Mouse (Mus musculus) midbrain, embryonic 16.5 days (tissue): ENCODE measurements around the gene Olfr938. TPM values are rescaled to one million over a fixed set of nuclear protein-coding genes. Genes with fewer than 3 reads are reported as not detected.

ENCODE experiments used
- ATAC-seq: fragments of 200-750 bp; cut with Nextera tagmentation; 2 replicates; pipeline ENCODE4 v1.8.0; 2017; ENCODE audit warnings: moderate TSS enrichment
- H3K27ac ChIP-seq: fragments of 300-500 bp; sonication (generic); 2 replicates; pipeline ENCODE4 v1.5.1; 2014; ENCODE audit warnings: mild to moderate bottlenecking, low read length, mixed read lengths
- H3K27me3 ChIP-seq: fragments of 300-500 bp; sonication (generic); 2 replicates; pipeline ENCODE4 v1.6.1; 2014; ENCODE audit warnings: low read depth, low read length, mixed read lengths; ENCODE audit not compliant: control insufficient read depth, insufficient read depth
- H3K36me3 ChIP-seq: fragments of 300-500 bp; sonication (generic); 2 replicates; pipeline ENCODE4 v1.6.1; 2014; ENCODE audit warnings: mild to moderate bottlenecking, low read length, moderate library complexity, mixed read lengths; ENCODE audit not compliant: control insufficient read depth, insufficient read depth
- H3K4me1 ChIP-seq: fragments of 300-500 bp; sonication (generic); 2 replicates; pipeline ENCODE4 v1.6.1; 2014; ENCODE audit warnings: mild to moderate bottlenecking, low read length, mixed read lengths; ENCODE audit not compliant: control insufficient read depth, insufficient read depth
- H3K4me2 ChIP-seq: fragments of 300-500 bp; sonication (generic); 2 replicates; pipeline ENCODE4 v1.6.1; 2014; ENCODE audit warnings: mild to moderate bottlenecking, low read length, mixed read lengths
- H3K4me3 ChIP-seq: fragments of 300-500 bp; sonication (generic); 2 replicates; pipeline ENCODE4 v1.5.1; 2014; ENCODE audit warnings: low read depth, mild to moderate bottlenecking, low read length, moderate library complexity, mixed read lengths
- H3K9ac ChIP-seq: fragments of 300-500 bp; sonication (generic); 2 replicates; pipeline ENCODE4 v1.6.1; 2014; ENCODE audit warnings: low read depth, low read length, mixed read lengths
- H3K9me3 ChIP-seq: fragments of 300-500 bp; sonication (generic); replicated peaks from 2 replicates; pipeline ENCODE4 v1.6.1; 2014; ENCODE audit warnings: mild to moderate bottlenecking, low read length, mixed read lengths; ENCODE audit not compliant: control insufficient read depth, poor library complexity, severe bottlenecking
- WGBS: fragments of 180-500 bp; shearing (Covaris S2); extraction: QIAGEN DNeasy Blood & Tissue Kit; methylation state at CpG from one replicate; pipeline ENCODE4 v1.1.7; 2014; 5-methylcytosine and 5-hydroxymethylcytosine counted together
- microRNA-seq: library from miRNA; unstranded; fragments of <30 nt; microRNA quantifications from one replicate; pipeline ENCODE4, GENCODE M21; 2017
- polyA plus RNA-seq: library from polyadenylated mRNA; unstranded; fragments of >200 nt; fragmentation: Nextera tagmentation; extraction: Ambion mirVana; gene quantifications from 2 replicates; pipeline ENCODE4 v1.2.1, GENCODE M21; 2015

Gene Olfr938
- polyA plus RNA-seq: not detected in 2 replicates

DNA sequence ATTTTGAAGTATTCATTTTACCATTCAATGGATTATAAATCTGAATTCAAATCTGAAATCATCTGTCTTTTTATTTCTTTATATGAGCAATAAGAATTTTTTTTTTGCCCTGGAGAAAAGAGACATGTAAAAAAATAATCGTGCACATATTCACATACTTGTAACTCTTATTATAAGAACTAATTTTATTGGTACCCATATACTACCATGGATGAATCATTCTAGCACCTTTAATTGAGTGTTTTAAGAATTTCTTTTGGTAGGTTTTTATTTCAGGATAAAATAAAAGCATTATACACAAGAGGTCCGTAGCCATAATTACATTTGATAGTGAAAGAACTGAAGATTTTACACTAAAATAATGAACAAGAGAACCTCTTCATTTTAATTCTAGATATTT lies at the start of gene Olfr938:
Gene Olfr938, minus strand, starts transcription at position 101 of the 400 bp plus-strand sequence.
- Histone ChIP-seq H3K4me3 (no peak within 1 kb of the TSS), H3K27ac (no peak within 1 kb of the TSS), H3K4me1 (no peaks in the 10 kb centered on the region), H3K4me2 (no peak within 1 kb of the TSS), H3K9me3 (no peaks in the 10 kb centered on the region), H3K27me3 (no peaks in the 10 kb centered on the region), H3K9ac (no peak within 1 kb of the TSS), H3K36me3 (no peaks in the 10 kb centered on the region)
- ATAC-seq: no peak
- 90% methylated on average over 2 of the region's 2 CpGs for WGBS

DNA sequence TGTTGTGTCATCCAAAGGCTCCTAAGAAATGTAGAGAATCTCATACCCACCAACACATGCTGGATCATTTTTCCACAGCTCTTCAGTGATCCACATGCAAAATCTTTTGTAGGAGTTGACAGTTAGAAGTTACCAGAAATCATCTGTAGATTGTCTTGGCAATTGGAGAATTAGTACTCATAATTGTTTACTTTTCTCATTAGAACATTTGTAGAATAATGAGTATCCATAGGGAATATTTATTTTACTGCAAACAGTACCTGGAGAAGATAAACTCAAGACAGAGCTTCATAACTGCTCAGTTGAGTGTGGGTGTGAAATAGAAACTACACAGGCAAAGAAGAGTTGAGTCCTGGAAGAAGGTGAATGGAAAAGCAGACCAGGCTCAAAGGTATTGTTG lies 49.1 kb upstream of the Olfr938 start, which contains the start of gene Olfr27:
Gene Olfr27, plus strand, starts transcription at position 301 of the 400 bp plus-strand sequence.
- Histone ChIP-seq H3K36me3 (no peaks in the 10 kb centered on the region), H3K4me2 (no peak within 1 kb of the TSS), H3K9me3 (no peaks in the 10 kb centered on the region), H3K4me3 (no peak within 1 kb of the TSS), H3K27me3 (no peaks in the 10 kb centered on the region), H3K9ac (no peak within 1 kb of the TSS), H3K4me1 (no peaks in the 10 kb centered on the region), H3K27ac (no peak within 1 kb of the TSS)
- ATAC-seq: no peak

DNA sequence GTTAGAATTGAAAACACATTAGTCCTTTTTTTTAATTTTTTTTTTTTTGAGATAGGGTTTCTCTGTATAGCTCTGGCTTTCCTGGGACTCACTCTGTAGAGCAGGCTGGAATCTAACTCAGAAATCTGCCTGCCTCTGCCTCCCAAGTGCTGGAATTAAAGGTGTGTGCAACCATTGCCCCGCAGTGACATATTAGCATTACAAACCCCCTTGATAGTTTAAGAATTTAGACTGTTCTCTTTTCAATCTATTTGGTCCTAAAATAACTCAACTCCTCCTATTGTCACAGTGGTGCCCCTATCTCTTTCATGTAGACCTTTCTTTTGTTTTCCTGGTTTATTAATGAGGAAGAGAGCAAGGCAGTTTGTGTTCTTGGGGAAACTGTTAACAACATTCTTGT lies 48.6 kb upstream of the Olfr938 start:
- Histone ChIP-seq H3K4me3 (no peak overlapping the region), H3K4me1 (no peaks in the 10 kb centered on the region), H3K9ac (no peak overlapping the region), H3K36me3 (no peaks in the 10 kb centered on the region), H3K27me3 (no peaks in the 10 kb centered on the region), H3K4me2 (no peak overlapping the region), H3K27ac (no peak overlapping the region), H3K9me3 (no peaks in the 10 kb centered on the region)
- WGBS: 85% methylated on average over 1 of the region's 1 CpGs
- no peak for ATAC-seq

DNA sequence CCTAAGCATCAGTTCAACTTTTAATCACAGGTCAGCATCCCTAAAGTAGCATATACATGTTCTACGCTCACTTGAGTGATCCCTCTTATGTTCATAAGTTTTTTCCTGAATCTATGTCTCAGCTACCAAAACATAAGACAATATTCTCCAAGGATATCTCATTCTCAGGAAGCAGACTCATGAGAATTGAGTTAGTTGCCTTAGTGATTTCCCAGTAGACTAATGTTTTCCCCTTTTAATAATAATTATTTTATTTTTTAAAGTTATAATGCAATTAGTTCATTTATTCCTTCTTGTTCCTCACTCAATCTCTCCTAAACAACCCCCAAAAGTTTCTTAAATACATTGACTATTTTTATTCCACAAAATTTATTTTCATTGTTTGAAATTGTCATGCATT lies 13.8 kb downstream of the Olfr938 start, which contains the start of gene Olfr937:
Gene Olfr937, minus strand, starts transcription at position 101 of the 400 bp plus-strand sequence.
- Histone ChIP-seq H3K27ac (no peak within 1 kb of the TSS), H3K9me3 (no peaks in the 10 kb centered on the region), H3K4me1 (no peaks in the 10 kb centered on the region), H3K4me2 (no peak within 1 kb of the TSS), H3K36me3 (no peaks in the 10 kb centered on the region), H3K27me3 (no peaks in the 10 kb centered on the region), H3K9ac (no peak within 1 kb of the TSS), H3K4me3 (no peak within 1 kb of the TSS)
- no peak for ATAC-seq
- 90% methylated on average over 1 of the region's 1 CpGs for WGBS

Small RNA genes within 50 kb of the gene (microRNA-seq; reads per million reads assigned to microRNA genes)
- gene Gm25032: not detected
- not detected for gene Gm25529

Other genes starting within 250 kb of the Olfr938 start
- gene Olfr924, start 234.4 kb downstream of the Olfr938 start, polyA plus RNA-seq: not detected in 2 replicates
- not detected in 2 replicates for gene Olfr26, start 223.8 kb downstream of the Olfr938 start, polyA plus RNA-seq
- not detected in 2 replicates for gene Olfr926, start 201.8 kb downstream of the Olfr938 start, polyA plus RNA-seq
- gene Olfr930, start 149.1 kb downstream of the Olfr938 start, polyA plus RNA-seq: not detected in 2 replicates
- gene Olfr933, start 106.6 kb downstream of the Olfr938 start, polyA plus RNA-seq: not detected in 2 replicates
- not detected in 2 replicates for gene Olfr934, start 90.6 kb downstream of the Olfr938 start, polyA plus RNA-seq
- not detected in 2 replicates for gene Olfr935, start 79.2 kb downstream of the Olfr938 start, polyA plus RNA-seq
- gene Olfr146, start 55.5 kb downstream of the Olfr938 start, polyA plus RNA-seq: not detected in 2 replicates
- not detected in 2 replicates for gene Olfr937, start 13.9 kb downstream of the Olfr938 start, polyA plus RNA-seq
- not detected in 2 replicates for gene Olfr27, start 49.2 kb upstream of the Olfr938 start, polyA plus RNA-seq
- gene Olfr943, start 87.4 kb upstream of the Olfr938 start, polyA plus RNA-seq: not detected in 2 replicates
- gene Olfr944, start 123.0 kb upstream of the Olfr938 start, polyA plus RNA-seq: not detected in 2 replicates
- not detected in 2 replicates for gene Olfr1537, start 171.1 kb upstream of the Olfr938 start, polyA plus RNA-seq
- not detected in 2 replicates for gene Olfr945, start 197.9 kb upstream of the Olfr938 start, polyA plus RNA-seq
- gene Olfr948, start 247.2 kb upstream of the Olfr938 start, polyA plus RNA-seq: not detected in 2 replicates